Mouse (Mus musculus): ENCODE measurements around the gene Heyl. TPM values are rescaled to one million over a fixed set of nuclear protein-coding genes. Genes with fewer than 3 reads are reported as not detected.

Heyl gene
- total and polyA plus RNA-seq, 3 experiments = not detected

- Histone ChIP-seq H3K79me2 (ENCODE audit: control insufficient read depth, insufficient read depth, low read length, poor library complexity) (no peaks in the 10 kb centered on the region), H3K9me3 (replicated peaks; ENCODE audit: insufficient read depth, low read length) (no peaks in the 10 kb centered on the region), H3K4me3 (ENCODE audit: control insufficient read depth in 1 of 2, insufficient read depth in 1 of 2, low read depth in 2 of 2, low read length in 2 of 2) (no peak overlapping the region), H3K27me3 (ENCODE audit: control insufficient read depth in 1 of 2, insufficient read depth in 2 of 2, low read length in 2 of 2) (peaks cover 5 to 16% of the 10 kb centered on the region in 2 experiments; a peak in 3 of 4 replicates), H3K36me3 (ENCODE audit: control insufficient read depth in 1 of 2, insufficient read depth in 2 of 2, low read length in 2 of 2) (no peaks in the 10 kb centered on the region), H3K4me1 (ENCODE audit: control insufficient read depth in 1 of 2, insufficient read depth in 2 of 2, low read length in 2 of 2) (no peaks in the 10 kb centered on the region), H3K27ac (ENCODE audit: control insufficient read depth, low read depth, low read length) (no peak overlapping the region), H3K9ac (ENCODE audit: control insufficient read depth, low read depth, low read length, poor library complexity, severe bottlenecking) (no peak overlapping the region)
- no peak for DNase-seq (ENCODE audit: low read depth, low spot score)
- TF ChIP-seq ETS1 (IDR thresholded peaks at IDR 0.05; ENCODE audit: low read depth, low read length) (no peak), E2F4 (IDR thresholded peaks at IDR 0.05; ENCODE audit: borderline replicate concordance, low read depth, low read length) (no peak), TCF12 (IDR thresholded peaks at IDR 0.05; ENCODE audit: low read depth, low read length) (no peak), USF2 (IDR thresholded peaks at IDR 0.05; ENCODE audit: borderline replicate concordance in 1 of 2, insufficient read depth in 1 of 2, low read depth in 1 of 2, low read length in 2 of 2) (no peak)
Observed at GRCm38 (mm10) chr4:123192336-123192735, 41.0 kb upstream of the Heyl start.

DNA sequence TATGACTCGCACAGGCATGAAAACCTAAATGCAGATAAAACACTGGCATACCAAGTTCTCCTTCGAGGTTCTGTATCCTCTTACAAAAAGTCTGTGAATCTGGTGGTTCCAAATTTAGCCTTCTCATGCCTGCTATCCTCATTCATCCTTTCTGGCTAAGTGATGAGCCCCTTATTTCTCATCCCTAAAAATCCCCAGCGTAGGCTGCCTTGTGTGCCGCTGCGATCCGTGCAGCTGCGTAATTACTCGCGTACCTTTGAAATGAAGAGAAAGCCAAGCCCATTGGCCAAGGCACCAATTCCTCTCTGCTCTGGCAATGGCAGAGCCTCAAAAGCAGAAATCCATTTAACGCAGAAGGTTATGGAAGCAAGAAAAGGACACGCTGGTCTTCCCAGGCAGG is 39.6 kb upstream of the Heyl start:
- no peak overlapping the region for H3K27ac ChIP-seq (ENCODE audit: control insufficient read depth, low read depth, low read length)
- TF ChIP-seq MEF2A (IDR thresholded peaks at IDR 0.05; ENCODE audit: extremely low read depth, insufficient replicate concordance, low read depth, low read length, poor library complexity, severe bottlenecking) = no peak
- peaks cover 9 to 26% of the 10 kb centered on the region in 2 experiments for H3K27me3 ChIP-seq (ENCODE audit: control insufficient read depth in 1 of 2, insufficient read depth in 2 of 2, low read length in 2 of 2)

GRCm38 (mm10) chr4:123196695-123197094 is 36.7 kb upstream of the Heyl start:
- Histone ChIP-seq H3K4me1 (ENCODE audit: control insufficient read depth in 1 of 2, insufficient read depth in 2 of 2, low read length in 2 of 2) (no peaks in the 10 kb centered on the region; a peak in 1 of 4 replicates), H3K79me2 (ENCODE audit: control insufficient read depth, insufficient read depth, low read length, poor library complexity) (no peaks in the 10 kb centered on the region), H3K9ac (ENCODE audit: control insufficient read depth, low read depth, low read length, poor library complexity, severe bottlenecking) (no peak overlapping the region), H3K9me3 (replicated peaks; ENCODE audit: insufficient read depth, low read length) (no peaks in the 10 kb centered on the region), H3K36me3 (ENCODE audit: control insufficient read depth in 1 of 2, insufficient read depth in 2 of 2, low read length in 2 of 2) (no peaks in the 10 kb centered on the region; a peak in 1 of 4 replicates), H3K27me3 (ENCODE audit: control insufficient read depth in 1 of 2, insufficient read depth in 2 of 2, low read length in 2 of 2) (peaks cover 9 to 22% of the 10 kb centered on the region in 2 experiments), H3K4me3 (ENCODE audit: control insufficient read depth in 1 of 2, insufficient read depth in 1 of 2, low read depth in 2 of 2, low read length in 2 of 2) (no peak overlapping the region), H3K27ac (ENCODE audit: control insufficient read depth, low read depth, low read length) (no peak overlapping the region)
- no peak for TF ChIP-seq MAZ (IDR thresholded peaks at IDR 0.05; ENCODE audit: low read depth, low read length)
- TF ChIP-seq BHLHE40 (IDR thresholded peaks at IDR 0.05; ENCODE audit: borderline replicate concordance, low read depth, low read length) = no peak
- TF ChIP-seq MAFK (IDR thresholded peaks at IDR 0.05; ENCODE audit: borderline replicate concordance, low read depth, low read length) = no peak
- no peak for TF ChIP-seq ELF1 (IDR thresholded peaks at IDR 0.05; ENCODE audit: low read depth, low read length)
- no peak for TF ChIP-seq MXI1 (IDR thresholded peaks at IDR 0.05; ENCODE audit: low read depth, low read length)
- no peak for TF ChIP-seq ZNF384 (IDR thresholded peaks at IDR 0.05; ENCODE audit: low read depth, low read length)
- no peak for TF ChIP-seq GABPA (IDR thresholded peaks at IDR 0.05; ENCODE audit: low read depth, low read length)
- TF ChIP-seq MAX (IDR thresholded peaks at IDR 0.05; ENCODE audit: low read length) = no peak
- TF ChIP-seq NELFE (IDR thresholded peaks at IDR 0.05; ENCODE audit: low read depth, low read length) = no peak
- no peak for TF ChIP-seq CHD1 (IDR thresholded peaks at IDR 0.05; ENCODE audit: low read depth, low read length)
- TF ChIP-seq POLR2AphosphoS2 (IDR thresholded peaks at IDR 0.05; ENCODE audit: low read length) = no peak
- no peak for TF ChIP-seq UBTF (IDR thresholded peaks at IDR 0.05; ENCODE audit: borderline replicate concordance, insufficient read depth, low read depth, low read length)
- no peak for TF ChIP-seq RAD21 (IDR thresholded peaks at IDR 0.05; ENCODE audit: low read depth, low read length)
- TF ChIP-seq HCFC1 (IDR thresholded peaks at IDR 0.05; ENCODE audit: low read depth, low read length) = no peak
- no peak for TF ChIP-seq POLR2A (IDR thresholded peaks at IDR 0.05; ENCODE audit: control insufficient read depth in 1 of 2, insufficient read depth in 1 of 2, low read depth in 1 of 2, low read length in 2 of 2, poor library complexity in 1 of 2)
- no peak for TF ChIP-seq ZC3H11A (IDR thresholded peaks at IDR 0.05; ENCODE audit: low read depth, low read length)
- no peak for DNase-seq (ENCODE audit: low read depth, low spot score)

More for the DNA sequence above, 39.6 kb upstream of the Heyl start:
- Histone ChIP-seq H3K4me1 (ENCODE audit: control insufficient read depth in 1 of 2, insufficient read depth in 2 of 2, low read length in 2 of 2) (no peaks in the 10 kb centered on the region), H3K9ac (ENCODE audit: control insufficient read depth, low read depth, low read length, poor library complexity, severe bottlenecking) (no peak overlapping the region), H3K36me3 (ENCODE audit: control insufficient read depth in 1 of 2, insufficient read depth in 2 of 2, low read length in 2 of 2) (no peaks in the 10 kb centered on the region), H3K9me3 (replicated peaks; ENCODE audit: insufficient read depth, low read length) (no peaks in the 10 kb centered on the region), H3K79me2 (ENCODE audit: control insufficient read depth, insufficient read depth, low read length, poor library complexity) (no peaks in the 10 kb centered on the region), H3K4me3 (ENCODE audit: control insufficient read depth in 1 of 2, insufficient read depth in 1 of 2, low read depth in 2 of 2, low read length in 2 of 2) (no peak overlapping the region)
- DNase-seq (ENCODE audit: low read depth, low spot score) = no peak

Measured in MEL (cell line).